Mouse (Mus musculus) thymus, postnatal 25 days (tissue): Measurements from ENCODE around the gene Ppm1k.
"Not testable (repeated sequence)": the region's sequence is repeated elsewhere in the genome, so short reads cannot be mapped to it uniquely, and the experiment has no call there.

Source experiments
- DNase-seq: peaks from one replicate; pipeline ENCODE4 v3.0.0; 2022

The Ppm1k gene

GRCm38 (mm10) chr6:57531441-57531840 lies 3.8 kb downstream of the Ppm1k start:
- peak; percentile 20 for DNase-seq

DNA sequence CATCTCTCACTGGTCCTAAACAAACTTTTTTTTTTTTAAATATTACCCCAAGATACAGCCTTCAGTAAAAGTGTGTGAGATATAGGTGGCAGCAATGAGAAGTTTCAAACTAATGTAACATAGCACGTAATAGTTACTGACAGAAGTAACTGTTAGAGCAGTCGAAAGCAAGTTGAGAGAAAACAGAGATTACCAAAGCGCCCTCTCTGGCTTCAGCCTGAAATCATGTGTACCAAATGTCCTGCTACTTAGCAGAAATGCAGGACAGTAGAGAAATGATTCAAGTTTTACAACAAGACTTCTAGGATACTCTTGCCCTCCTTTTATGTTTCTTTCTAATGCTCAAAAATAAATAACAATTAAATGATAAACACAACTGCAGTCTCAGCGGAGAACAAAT lies 4.3 kb downstream of the Ppm1k start:
- no peak for DNase-seq

- no peak for DNase-seq
These were observed 5.9 kb downstream of the Ppm1k start for GRCm38 (mm10) chr6:57529336-57529845.

GRCm38 (mm10) chr6:57526933-57527332 lies 8.3 kb downstream of the Ppm1k start:
- no peak for DNase-seq

DNA sequence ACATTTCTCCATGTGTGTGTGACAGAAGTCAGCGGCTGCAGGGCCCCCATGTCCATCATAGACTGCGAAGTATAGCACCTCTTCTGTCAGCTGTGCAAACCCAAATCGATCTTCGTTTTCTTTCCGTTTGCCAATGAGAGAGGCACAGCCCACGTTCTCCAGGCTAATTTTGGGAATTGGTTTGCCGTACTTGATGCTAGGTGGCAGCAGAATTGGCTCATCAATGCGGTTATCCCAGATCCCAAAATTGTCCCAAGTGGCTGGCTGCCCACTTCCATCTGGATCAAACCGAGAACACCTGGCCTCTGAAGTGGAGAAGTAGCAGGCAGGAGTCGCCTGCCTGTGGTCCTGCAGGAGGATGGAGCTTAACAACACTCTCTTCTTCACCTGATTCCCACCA lies 10.5 kb downstream of the Ppm1k start:
- no peak for DNase-seq

DNA sequence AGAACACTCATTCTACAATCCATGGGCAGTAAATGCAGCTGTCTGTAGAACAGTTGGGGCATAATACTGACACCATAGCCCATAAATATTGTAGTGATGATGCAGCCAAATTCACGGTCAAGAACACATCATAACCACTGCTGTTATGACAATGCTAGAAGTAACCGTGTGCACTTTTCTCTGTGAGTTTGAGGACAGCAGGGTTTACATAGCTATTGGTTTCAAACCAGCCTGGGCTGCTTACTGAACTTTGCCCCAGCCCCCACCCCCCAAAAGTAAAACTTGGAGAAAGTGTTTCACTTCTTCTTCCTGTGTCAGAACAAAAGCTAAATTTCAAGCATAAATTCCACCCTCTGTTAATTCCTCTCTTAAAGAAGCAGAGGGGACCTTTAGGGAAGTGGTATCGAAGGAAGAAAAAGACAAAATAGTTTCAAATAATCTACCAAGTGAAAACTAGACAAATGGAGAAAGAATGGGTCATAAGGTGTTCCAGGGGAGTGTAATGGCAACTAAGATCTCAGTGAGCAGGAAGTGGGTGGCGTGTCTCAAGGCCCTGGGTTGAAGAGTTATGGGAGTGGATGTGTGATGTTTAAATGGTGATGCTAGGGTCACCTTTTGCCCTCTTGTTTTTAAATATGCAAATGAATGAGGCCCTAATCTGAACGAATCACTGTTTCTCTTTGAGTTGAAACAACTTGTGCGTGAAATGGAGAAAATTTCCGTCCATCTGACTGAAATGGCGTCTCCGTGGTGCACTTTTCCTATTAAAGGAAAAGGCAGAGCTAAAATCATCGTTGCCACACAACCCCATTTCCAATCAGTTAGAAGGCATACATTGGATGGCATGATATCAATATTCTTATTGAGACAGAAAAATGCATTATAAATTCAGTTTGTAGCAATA lies 14.3 kb downstream of the Ppm1k start:
- DNase-seq: no peak

- no peak for DNase-seq
These were observed 21.3 kb downstream of the Ppm1k start for GRCm38 (mm10) chr6:57514035-57514374.

- DNase-seq: no peak
These were observed 21.8 kb downstream of the Ppm1k start for GRCm38 (mm10) chr6:57513351-57514034.

DNA sequence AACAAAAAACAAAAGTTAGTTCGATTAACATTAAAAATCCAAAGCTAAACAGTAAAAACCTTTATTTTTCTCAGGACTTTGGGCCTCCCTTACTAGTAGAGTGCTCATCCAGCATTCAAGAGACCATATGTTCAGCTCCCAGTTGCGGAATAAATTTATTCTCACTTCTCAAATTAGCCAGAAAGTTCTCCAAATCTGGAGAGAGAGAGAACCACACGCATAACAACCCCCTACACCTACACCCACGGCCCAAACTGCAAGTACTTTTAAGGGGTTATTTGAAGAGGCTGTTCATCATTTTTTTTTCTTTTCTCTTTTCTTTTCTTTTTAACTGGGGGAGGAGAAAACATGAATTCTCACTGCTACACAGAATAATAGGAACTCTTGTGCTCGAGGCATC lies 23.4 kb downstream of the Ppm1k start:
- no peak for DNase-seq

DNA sequence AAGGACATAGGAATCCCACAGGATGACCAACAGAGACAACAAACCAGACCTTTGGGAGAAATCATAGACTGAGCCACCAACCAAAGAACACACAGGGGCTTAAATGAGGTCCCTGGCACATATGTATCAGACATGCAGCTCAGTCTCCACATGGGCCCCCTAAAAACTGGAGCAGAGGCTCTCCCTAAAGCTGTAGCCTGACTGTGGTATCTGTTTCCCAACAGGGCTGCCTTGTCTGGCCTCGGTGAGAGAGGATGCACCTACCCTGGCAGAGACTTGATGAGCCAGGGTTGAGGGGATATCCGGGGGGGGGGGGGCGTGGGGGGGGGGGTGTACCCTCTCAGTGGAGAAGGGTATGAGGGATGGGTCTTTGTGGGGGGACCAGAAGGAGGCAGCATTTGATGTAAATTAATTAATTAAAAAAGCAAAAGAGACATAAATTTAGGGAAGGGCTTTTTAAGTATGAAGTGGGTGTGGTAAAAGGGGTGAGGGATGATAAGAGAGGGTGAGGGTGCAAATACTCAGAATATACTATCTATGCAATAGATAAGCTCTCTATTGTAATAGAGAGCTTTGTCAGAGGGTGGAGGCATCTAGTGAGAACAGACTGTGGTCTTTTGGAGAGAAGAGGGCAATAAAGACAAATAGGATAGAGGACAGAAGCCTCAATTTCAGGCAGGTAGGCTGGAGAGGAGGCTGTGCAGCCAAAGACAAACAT lies 31.4 kb downstream of the Ppm1k start:
- no peak for DNase-seq

DNA sequence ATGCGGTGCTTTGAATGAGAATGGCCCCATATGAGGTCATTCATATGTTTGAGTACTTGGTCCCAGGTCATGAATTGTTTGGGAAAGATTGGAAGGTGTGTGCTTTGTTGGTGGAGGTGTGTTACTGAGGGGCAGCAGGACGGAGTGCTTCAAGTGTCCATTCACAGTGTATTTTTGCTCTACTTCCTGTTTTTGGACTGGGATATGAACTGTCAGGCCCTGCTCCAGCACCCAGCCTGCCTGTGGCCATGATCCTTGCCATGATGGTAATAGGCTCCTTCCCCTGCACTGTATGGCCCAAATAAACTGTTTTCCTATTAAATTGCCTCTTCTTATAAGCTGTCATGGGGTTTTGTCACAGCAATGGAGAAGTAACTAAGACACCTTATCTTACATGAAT lies 36.1 kb downstream of the Ppm1k start:
- DNase-seq: no peak

DNA sequence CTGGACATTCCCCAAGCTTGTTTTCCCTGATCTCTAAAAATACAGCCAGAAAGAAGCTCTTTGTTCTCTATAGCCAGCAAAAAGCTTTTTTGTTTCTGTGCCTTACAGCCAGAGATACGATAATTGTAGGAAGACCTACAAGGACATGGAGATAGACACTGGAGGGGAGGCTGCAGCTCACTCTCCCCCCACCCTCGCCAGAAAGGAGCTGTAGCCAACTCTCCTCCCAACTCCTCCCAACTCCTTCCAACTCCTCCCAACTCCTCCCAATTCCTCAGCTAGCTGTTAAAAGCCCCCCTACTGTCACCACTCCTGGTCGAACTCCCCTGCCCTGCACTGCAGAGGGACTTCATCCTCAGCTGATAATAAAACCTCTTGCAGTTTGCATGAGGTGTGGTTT lies 67.1 kb downstream of the Ppm1k start:
- not testable (repeated sequence) for DNase-seq
